Mouse (Mus musculus) kidney, adult 2 months (tissue): ENCODE results near the gene Ovol2.

ENCODE experiments used
- CTCF ChIP-seq: fragments of 200-500 bp; conservative IDR thresholded peaks from 2 replicates; pipeline ENCODE4 v1.5.1; 2011; ENCODE audit warnings: low read depth, mild to moderate bottlenecking, control low read depth, low read length, moderate library complexity, mixed read lengths; ENCODE audit not compliant: insufficient read depth, insufficient read length
- POLR2A ChIP-seq: fragments of 200-500 bp; IDR thresholded peaks from one replicate; pipeline ENCODE4 v1.6.1; 2011; ENCODE audit warnings: low read depth, low read length, control low read depth

DNA sequence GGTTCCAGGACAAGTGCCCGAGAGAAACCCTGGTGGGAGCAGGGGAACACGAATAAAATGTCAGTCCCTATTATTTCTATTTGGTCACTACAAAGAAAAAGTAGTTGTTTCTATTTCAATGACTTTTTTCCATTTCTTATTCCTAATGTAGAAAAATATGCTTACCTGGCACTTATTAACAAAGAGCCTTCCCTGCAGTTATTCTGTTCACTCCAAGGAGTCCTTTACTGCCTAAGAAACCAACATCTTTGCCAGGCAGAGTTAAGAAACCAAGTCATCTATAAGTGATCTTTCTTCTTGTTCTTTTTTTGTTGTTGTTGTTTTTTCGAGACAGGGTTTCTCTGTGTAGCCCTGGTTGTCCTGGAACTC lies 66.8 kb downstream of the Ovol2 start:
- TF ChIP-seq CTCF (no peak), POLR2A (no peak)
